Mouse (Mus musculus): ENCODE data around the gene Hsfy2. TPM values are rescaled to one million over a fixed set of nuclear protein-coding genes. Genes with fewer than 3 reads are reported as not detected.

Hsfy2 gene
- polyA plus RNA-seq (2012; rRNA removed): not detected in 2 replicates

- Histone ChIP-seq H3K36me3 (ENCODE audit: control insufficient read depth, insufficient read depth, low read length) (no peaks in the 10 kb centered on the region), H3K4me3 (ENCODE audit: low read depth, low read length) (no peak within 1 kb of the TSS), H3K4me1 (ENCODE audit: control insufficient read depth, insufficient read depth, insufficient read length, low read length) (no peaks in the 10 kb centered on the region), H3K27me3 (ENCODE audit: control insufficient read depth, insufficient read depth, low read length) (no peaks in the 10 kb centered on the region), H3K27ac (ENCODE audit: insufficient read depth, low read depth, low read length) (no peak within 1 kb of the TSS)
- WGBS: 92% methylated on average over 2 of the region's 2 CpGs
- TF ChIP-seq POLR2A (IDR thresholded peaks at IDR 0.05; ENCODE audit: low read depth, low read length) (no peak), CTCF (IDR thresholded peaks at IDR 0.05; ENCODE audit: extremely low read depth, insufficient read length, insufficient replicate concordance, low read depth, low read length) (no peak)
Observed at GRCm38 (mm10) chr1:56637335-56637734, at the start of gene Hsfy2. Hsfy2 (minus strand) TSS chr1:56637435.

GRCm38 (mm10) chr1:56685053-56685557 is 47.9 kb upstream of the Hsfy2 start:
- WGBS: 84% methylated on average over 1 of the region's 1 CpGs

DNA sequence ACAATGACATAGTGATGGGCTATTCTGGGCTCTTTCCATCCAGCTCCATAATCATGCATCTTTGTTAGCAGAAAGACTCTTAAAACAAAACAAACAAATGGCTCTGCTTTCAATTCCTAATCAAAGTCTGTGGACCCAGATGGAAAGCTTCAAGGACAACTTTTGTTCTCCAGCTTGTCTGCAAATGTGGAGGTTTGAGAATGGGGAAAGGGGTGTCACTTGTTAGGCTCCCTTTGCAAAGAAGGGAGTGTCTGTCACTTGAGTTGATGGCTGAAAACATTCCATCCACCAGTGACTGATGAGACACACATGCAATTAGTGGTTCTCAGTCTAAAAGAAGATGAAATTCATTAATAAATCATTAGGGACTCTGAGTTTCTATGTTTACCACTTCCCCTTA is 47.3 kb upstream of the Hsfy2 start:
- Histone ChIP-seq H3K27me3 (ENCODE audit: control insufficient read depth, insufficient read depth, low read length) (no peaks in the 10 kb centered on the region), H3K4me3 (ENCODE audit: low read depth, low read length) (no peak overlapping the region), H3K36me3 (ENCODE audit: control insufficient read depth, insufficient read depth, low read length) (no peaks in the 10 kb centered on the region), H3K4me1 (ENCODE audit: control insufficient read depth, insufficient read depth, insufficient read length, low read length) (no peaks in the 10 kb centered on the region), H3K27ac (ENCODE audit: insufficient read depth, low read depth, low read length) (no peak overlapping the region)
- TF ChIP-seq CTCF (IDR thresholded peaks at IDR 0.05; ENCODE audit: extremely low read depth, insufficient read length, insufficient replicate concordance, low read depth, low read length): no peak

More at GRCm38 (mm10) chr1:56685053-56685557, 47.9 kb upstream of the Hsfy2 start:
- no peak overlapping the region for H3K4me3 ChIP-seq (ENCODE audit: low read depth, low read length)
- H3K27ac ChIP-seq (ENCODE audit: insufficient read depth, low read depth, low read length): no peak overlapping the region
- H3K4me1 ChIP-seq (ENCODE audit: control insufficient read depth, insufficient read depth, insufficient read length, low read length): no peaks in the 10 kb centered on the region
- no peaks in the 10 kb centered on the region for H3K36me3 ChIP-seq (ENCODE audit: control insufficient read depth, insufficient read depth, low read length)
- TF ChIP-seq POLR2A (IDR thresholded peaks at IDR 0.05; ENCODE audit: low read depth, low read length) (no peak), CTCF (IDR thresholded peaks at IDR 0.05; ENCODE audit: extremely low read depth, insufficient read length, insufficient replicate concordance, low read depth, low read length) (no peak)
- no peaks in the 10 kb centered on the region for H3K27me3 ChIP-seq (ENCODE audit: control insufficient read depth, insufficient read depth, low read length)

DNA sequence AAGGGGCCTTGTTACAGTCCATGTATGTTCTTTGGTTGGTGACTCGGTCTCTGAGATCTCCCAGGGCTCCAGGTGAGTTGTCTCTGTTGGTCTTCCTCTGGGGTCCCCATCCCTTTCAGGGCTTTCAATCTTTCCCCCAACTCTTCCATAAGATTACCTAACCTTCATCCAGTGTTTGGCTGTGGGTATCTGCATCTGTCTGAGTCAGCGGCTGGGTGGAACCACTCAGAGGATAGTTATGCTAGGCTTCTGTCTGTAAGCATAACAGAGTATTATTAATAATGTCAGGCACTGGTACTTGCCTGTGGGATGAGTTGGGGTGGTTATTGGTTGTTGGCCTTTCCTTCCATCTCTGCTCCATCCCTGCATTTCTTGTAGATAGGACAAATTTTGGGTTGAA is 44.0 kb upstream of the Hsfy2 start:
- WGBS: 82% methylated on average over 2 of the region's 2 CpGs
- TF ChIP-seq CTCF (IDR thresholded peaks at IDR 0.05; ENCODE audit: extremely low read depth, insufficient read length, insufficient replicate concordance, low read depth, low read length): no peak
- no peak overlapping the region for H3K27ac ChIP-seq (ENCODE audit: insufficient read depth, low read depth, low read length)
- no peaks in the 10 kb centered on the region for H3K27me3 ChIP-seq (ENCODE audit: control insufficient read depth, insufficient read depth, low read length)
- no peaks in the 10 kb centered on the region for H3K4me1 ChIP-seq (ENCODE audit: control insufficient read depth, insufficient read depth, insufficient read length, low read length)
- no peak overlapping the region for H3K4me3 ChIP-seq (ENCODE audit: low read depth, low read length)
- no peaks in the 10 kb centered on the region for H3K36me3 ChIP-seq (ENCODE audit: control insufficient read depth, insufficient read depth, low read length)

- Histone ChIP-seq H3K4me3 (ENCODE audit: low read depth, low read length) (no peak overlapping the region), H3K27ac (ENCODE audit: insufficient read depth, low read depth, low read length) (no peak overlapping the region), H3K36me3 (ENCODE audit: control insufficient read depth, insufficient read depth, low read length) (no peaks in the 10 kb centered on the region), H3K27me3 (ENCODE audit: control insufficient read depth, insufficient read depth, low read length) (no peaks in the 10 kb centered on the region), H3K4me1 (ENCODE audit: control insufficient read depth, insufficient read depth, insufficient read length, low read length) (no peaks in the 10 kb centered on the region)
- 62% methylated on average over 2 of the region's 2 CpGs for WGBS
- TF ChIP-seq CTCF (IDR thresholded peaks at IDR 0.05; ENCODE audit: extremely low read depth, insufficient read length, insufficient replicate concordance, low read depth, low read length) (no peak), POLR2A (IDR thresholded peaks at IDR 0.05; ENCODE audit: low read depth, low read length) (no peak)
Observed at GRCm38 (mm10) chr1:56675253-56675652, 38.0 kb upstream of the Hsfy2 start.

GRCm38 (mm10) chr1:56674601-56675000 is 37.4 kb upstream of the Hsfy2 start:
- Histone ChIP-seq H3K4me1 (ENCODE audit: control insufficient read depth, insufficient read depth, insufficient read length, low read length) (no peaks in the 10 kb centered on the region), H3K36me3 (ENCODE audit: control insufficient read depth, insufficient read depth, low read length) (no peaks in the 10 kb centered on the region), H3K4me3 (ENCODE audit: low read depth, low read length) (no peak overlapping the region), H3K27ac (ENCODE audit: insufficient read depth, low read depth, low read length) (no peak overlapping the region), H3K27me3 (ENCODE audit: control insufficient read depth, insufficient read depth, low read length) (no peaks in the 10 kb centered on the region)
- TF ChIP-seq CTCF (IDR thresholded peaks at IDR 0.05; ENCODE audit: extremely low read depth, insufficient read length, insufficient replicate concordance, low read depth, low read length) (no peak), POLR2A (IDR thresholded peaks at IDR 0.05; ENCODE audit: low read depth, low read length) (no peak)
- WGBS: 73% methylated on average over 3 of the region's 3 CpGs

DNA sequence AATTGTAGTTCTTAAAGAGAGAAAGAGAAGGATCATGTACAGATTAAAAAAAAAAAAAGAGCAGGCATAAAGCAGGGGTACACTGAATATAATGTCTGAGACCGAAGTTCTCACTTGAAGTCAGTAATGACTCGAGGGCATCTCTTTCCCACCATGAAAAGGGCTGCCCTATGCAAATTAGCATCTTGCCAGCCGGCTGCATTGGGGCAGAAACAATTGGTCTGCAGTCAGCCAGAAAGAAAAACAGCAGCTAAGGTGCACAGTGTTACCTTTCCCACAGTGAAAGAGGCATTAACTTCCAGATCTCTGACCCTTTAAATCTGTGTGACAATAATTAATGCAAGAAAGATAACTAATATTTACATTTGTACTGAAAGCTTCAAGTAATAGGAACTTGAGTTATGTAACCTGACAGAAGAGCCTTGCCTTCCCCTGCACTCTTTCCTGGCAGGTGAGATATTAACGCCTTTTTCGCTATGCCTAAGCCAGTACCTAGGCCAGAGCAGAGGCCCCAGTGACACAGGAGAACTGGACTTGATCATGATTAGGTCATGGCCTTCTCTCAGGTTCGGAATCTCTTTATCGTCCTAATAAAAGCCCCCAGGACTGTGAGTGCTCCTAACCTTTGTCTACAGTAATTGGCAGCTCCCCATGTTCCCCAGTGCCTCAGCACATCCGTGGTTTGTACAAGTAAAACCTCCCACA is 34.2 kb upstream of the Hsfy2 start:
- Histone ChIP-seq H3K27me3 (ENCODE audit: control insufficient read depth, insufficient read depth, low read length) (no peaks in the 10 kb centered on the region), H3K4me3 (ENCODE audit: low read depth, low read length) (no peak overlapping the region), H3K4me1 (ENCODE audit: control insufficient read depth, insufficient read depth, insufficient read length, low read length) (no peaks in the 10 kb centered on the region), H3K27ac (ENCODE audit: insufficient read depth, low read depth, low read length) (no peak overlapping the region), H3K36me3 (ENCODE audit: control insufficient read depth, insufficient read depth, low read length) (no peaks in the 10 kb centered on the region)
- TF ChIP-seq POLR2A (IDR thresholded peaks at IDR 0.05; ENCODE audit: low read depth, low read length) (no peak), CTCF (IDR thresholded peaks at IDR 0.05; ENCODE audit: extremely low read depth, insufficient read length, insufficient replicate concordance, low read depth, low read length) (no peak)
- whole genome bisulfite sequencing: 49% methylated on average over 8 of the region's 8 CpGs
